Mouse (Mus musculus): ENCODE data around the gene Lce1h. TPM values are rescaled to one million over a fixed set of nuclear protein-coding genes. Genes with fewer than 3 reads are reported as not detected.

The Lce1h gene
- polyA plus RNA-seq, 1 experiment, result not detected

DNA sequence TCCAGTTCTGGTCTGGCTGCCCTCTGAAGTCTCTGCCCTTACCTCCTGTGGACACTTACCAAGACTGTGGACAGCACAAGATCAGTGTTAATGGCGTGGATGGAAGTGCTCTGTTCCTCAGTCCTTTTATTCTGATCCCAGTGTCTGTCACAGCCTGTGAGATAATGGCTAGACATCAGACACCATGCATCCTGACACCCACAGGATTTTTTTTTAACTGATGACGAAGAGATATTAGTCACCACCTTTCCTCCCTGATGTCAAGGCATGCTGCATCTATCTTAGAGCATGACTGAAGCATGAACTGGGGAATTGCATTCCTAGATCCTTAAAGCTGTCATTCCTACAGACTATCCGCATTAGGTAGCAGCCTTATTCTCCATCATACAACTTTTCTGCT, 44.6 kb downstream of the Lce1h start, which contains the start of gene Lce1f:
Gene Lce1f, minus strand, starts transcription at position 101 of the 400 bp plus-strand sequence.
- no peak for TF ChIP-seq GATA1 (IDR thresholded peaks at IDR 0.05; ENCODE audit: low read length)
- TF ChIP-seq TAL1 (IDR thresholded peaks at IDR 0.05; ENCODE audit: low read length), result no peak
- H3K4me3 ChIP-seq (replicated peaks), result no peak within 1 kb of the TSS

DNA sequence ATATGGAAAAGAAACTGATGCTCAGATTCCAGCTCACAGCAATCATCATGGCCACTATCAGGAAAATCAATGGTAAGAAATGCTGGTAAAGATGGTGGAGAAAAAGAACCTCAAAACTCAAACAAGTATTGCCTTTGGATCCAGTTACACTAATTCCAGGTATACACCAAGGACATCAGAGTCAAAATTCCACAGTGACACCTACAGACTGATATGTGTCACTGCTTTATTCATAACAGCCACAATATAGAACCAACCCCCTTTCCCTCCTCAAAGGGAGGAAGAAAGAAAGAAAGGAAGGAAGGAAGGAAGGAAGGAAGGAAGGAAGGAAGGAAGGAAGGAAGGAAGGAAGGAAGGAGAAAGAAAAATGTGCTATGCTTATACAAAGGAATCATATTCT, 49.7 kb downstream of the Lce1h start:
- Histone ChIP-seq H3K4me3 (replicated peaks) (no peak overlapping the region), H3K36me3 (ENCODE audit: control insufficient read depth) (no peaks in the 10 kb centered on the region), H3K9me3 (ENCODE audit: control insufficient read depth, low read length) (no peaks in the 10 kb centered on the region), H3K4me1 (ENCODE audit: control insufficient read depth) (no peaks in the 10 kb centered on the region), H3K27me3 (ENCODE audit: control insufficient read depth) (no peaks in the 10 kb centered on the region)
- TF ChIP-seq TAL1 (IDR thresholded peaks at IDR 0.05; ENCODE audit: low read length) (no peak), GATA1 (IDR thresholded peaks at IDR 0.05; ENCODE audit: low read length) (no peak)

More for the DNA sequence above, 44.6 kb downstream of the Lce1h start, which contains the start of gene Lce1f:
- no peaks in the 10 kb centered on the region for H3K36me3 ChIP-seq (ENCODE audit: control insufficient read depth)
- no peaks in the 10 kb centered on the region for H3K27me3 ChIP-seq (ENCODE audit: control insufficient read depth)
- no peaks in the 10 kb centered on the region for H3K4me1 ChIP-seq (ENCODE audit: control insufficient read depth)
- no peaks in the 10 kb centered on the region for H3K9me3 ChIP-seq (ENCODE audit: control insufficient read depth, low read length)

Other genes with a start within 250 kb of the Lce1h start
- not detected in 2 replicates for gene 2310046K23Rik, start 230.6 kb downstream of the Lce1h start, polyA plus RNA-seq (2012)
- gene Ivl, start 191.3 kb downstream of the Lce1h start, polyA plus RNA-seq (2012), result not detected in 2 replicates
- not detected in 2 replicates for gene Smcp, start 176.1 kb downstream of the Lce1h start, polyA plus RNA-seq (2012)
- not detected in 2 replicates for gene 2210017I01Rik, start 157.6 kb downstream of the Lce1h start, polyA plus RNA-seq (2012)
- gene Lce6a, start 143.4 kb downstream of the Lce1h start, polyA plus RNA-seq (2012), result not detected in 2 replicates
- gene Lce1a1, start 116.8 kb downstream of the Lce1h start, polyA plus RNA-seq (2012), result not detected in 2 replicates
- not detected in 2 replicates for gene Lce1b, start 108.1 kb downstream of the Lce1h start, polyA plus RNA-seq (2012)
- gene Lce1a2, start 94.8 kb downstream of the Lce1h start, polyA plus RNA-seq (2012), result not detected in 2 replicates
- gene Lce1c, start 85.8 kb downstream of the Lce1h start, polyA plus RNA-seq (2012), result not detected in 2 replicates
- gene Lce1d, start 77.9 kb downstream of the Lce1h start, polyA plus RNA-seq (2012), result not detected in 2 replicates
- gene Lce1e, start 56.0 kb downstream of the Lce1h start, polyA plus RNA-seq (2012), result not detected in 2 replicates
- gene Lce1f, start 44.7 kb downstream of the Lce1h start, polyA plus RNA-seq (2012), result not detected in 2 replicates
- not detected in 2 replicates for gene Gm38119, start 26.0 kb downstream of the Lce1h start, polyA plus RNA-seq (2012)
- not detected in 2 replicates for gene Lce1g, start 12.7 kb downstream of the Lce1h start, polyA plus RNA-seq (2012)
- gene Lce1i, start 13.8 kb upstream of the Lce1h start, polyA plus RNA-seq (2012), result not detected in 2 replicates
- not detected in 2 replicates for gene Lce1j, start 25.4 kb upstream of the Lce1h start, polyA plus RNA-seq (2012)
- not detected in 2 replicates for gene Lce1k, start 42.8 kb upstream of the Lce1h start, polyA plus RNA-seq (2012)
- not detected in 2 replicates for gene Kprp, start 62.2 kb upstream of the Lce1h start, polyA plus RNA-seq (2012)
- not detected in 2 replicates for gene Lce1l, start 86.2 kb upstream of the Lce1h start, polyA plus RNA-seq (2012)
- not detected in 2 replicates for gene 2310050C09Rik, start 105.2 kb upstream of the Lce1h start, polyA plus RNA-seq (2012)
- not detected in 2 replicates for gene Lce3a, start 161.2 kb upstream of the Lce1h start, polyA plus RNA-seq (2012)
- not detected in 2 replicates for gene Lce3b, start 167.9 kb upstream of the Lce1h start, polyA plus RNA-seq (2012)
- gene Lce3c, start 179.4 kb upstream of the Lce1h start, polyA plus RNA-seq (2012), result not detected in 2 replicates
- not detected in 2 replicates for gene Lce3d, start 192.3 kb upstream of the Lce1h start, polyA plus RNA-seq (2012)
- gene Lce3e, start 202.0 kb upstream of the Lce1h start, polyA plus RNA-seq (2012), result not detected in 2 replicates
- gene Lce3f, start 227.2 kb upstream of the Lce1h start, polyA plus RNA-seq (2012), result not detected in 2 replicates